Mouse (Mus musculus): ENCODE measurements around the gene Patj. TPM values are rescaled to one million over a fixed set of nuclear protein-coding genes. Genes with fewer than 3 reads are reported as not detected.
A peak's percentile ranks its signal among the peaks of the same experiment; 100 is the strongest.

The Patj gene
- polyA plus RNA-seq, 1 experiment: 25.3 TPM

- Histone ChIP-seq H3K4me1 (ENCODE audit: control insufficient read depth, insufficient read depth, low read length) (no peaks in the 10 kb centered on the region), H3K4me3 (ENCODE audit: insufficient read depth, low read depth, low read length) (no peak overlapping the region), H3K27me3 (replicated peaks; ENCODE audit: control insufficient read depth, insufficient read depth, low read length) (no peaks in the 10 kb centered on the region), H3K36me3 (ENCODE audit: control insufficient read depth, insufficient read depth, low read length) (no peaks in the 10 kb centered on the region), H3K27ac (ENCODE audit: insufficient read depth, low read depth, low read length) (no peak overlapping the region)
- 53% methylated on average over 11 of the region's 11 CpGs for WGBS
- peak; percentile 28 for DNase-seq
- TF ChIP-seq POLR2A (IDR thresholded peaks at IDR 0.05; ENCODE audit: low read depth, low read length) (no peak), CTCF (conservative IDR thresholded peaks at IDR 0.05; ENCODE audit: insufficient read depth, insufficient read length, low read depth, low read length) (no peak)
These were observed 360.6 kb downstream of the Patj start for GRCm38 (mm10) chr4:98756141-98756540.

- no peak for TF ChIP-seq POLR2A (IDR thresholded peaks at IDR 0.05; ENCODE audit: low read depth, low read length)
- TF ChIP-seq CTCF (conservative IDR thresholded peaks at IDR 0.05; ENCODE audit: insufficient read depth, insufficient read length, low read depth, low read length): no peak
- Histone ChIP-seq H3K27me3 (replicated peaks; ENCODE audit: control insufficient read depth, insufficient read depth, low read length) (no peaks in the 10 kb centered on the region), H3K36me3 (ENCODE audit: control insufficient read depth, insufficient read depth, low read length) (no peaks in the 10 kb centered on the region), H3K4me3 (ENCODE audit: insufficient read depth, low read depth, low read length) (no peak overlapping the region), H3K27ac (ENCODE audit: insufficient read depth, low read depth, low read length) (no peak overlapping the region), H3K4me1 (ENCODE audit: control insufficient read depth, insufficient read depth, low read length) (no peaks in the 10 kb centered on the region)
- DNase-seq: no peak
- WGBS: 58% methylated on average over 4 of the region's 4 CpGs
These were observed 362.6 kb downstream of the Patj start for GRCm38 (mm10) chr4:98758012-98758821.

DNA sequence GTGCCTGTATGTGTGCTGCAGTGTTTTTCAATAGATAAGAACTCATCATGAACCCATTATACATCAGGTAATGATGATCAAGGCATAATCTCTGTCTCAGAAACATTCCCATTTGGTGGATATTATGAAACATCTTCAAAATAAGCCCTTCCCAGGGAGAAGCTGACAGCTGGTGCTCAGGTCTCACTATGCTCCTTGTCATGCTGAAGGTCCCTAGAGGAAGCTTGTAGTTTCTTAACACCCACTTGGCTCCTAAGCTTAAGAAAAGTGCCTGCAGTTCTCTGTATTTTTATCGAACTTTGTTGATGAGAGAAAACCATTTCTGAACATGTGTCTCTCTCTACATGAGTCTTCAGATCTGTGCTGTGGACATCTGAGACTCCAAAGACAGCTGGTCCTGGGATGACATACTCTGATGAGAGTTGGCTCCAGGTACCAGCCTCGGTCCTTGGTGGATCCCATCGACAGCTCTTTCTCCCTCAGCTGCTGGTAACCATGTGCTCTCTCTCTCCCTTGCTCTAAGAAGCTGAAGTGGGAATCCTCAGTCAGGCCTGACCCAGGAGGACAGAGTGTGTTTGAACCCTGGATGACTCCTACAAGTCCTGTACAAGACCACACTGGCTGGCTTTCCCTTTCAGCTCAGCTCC lies 363.4 kb downstream of the Patj start:
- no peak overlapping the region for H3K4me3 ChIP-seq (ENCODE audit: insufficient read depth, low read depth, low read length)
- no peaks in the 10 kb centered on the region for H3K27me3 ChIP-seq (replicated peaks; ENCODE audit: control insufficient read depth, insufficient read depth, low read length)
- TF ChIP-seq CTCF (conservative IDR thresholded peaks at IDR 0.05; ENCODE audit: insufficient read depth, insufficient read length, low read depth, low read length): no peak
- no peaks in the 10 kb centered on the region for H3K36me3 ChIP-seq (ENCODE audit: control insufficient read depth, insufficient read depth, low read length)
- H3K4me1 ChIP-seq (ENCODE audit: control insufficient read depth, insufficient read depth, low read length): no peaks in the 10 kb centered on the region
- H3K27ac ChIP-seq (ENCODE audit: insufficient read depth, low read depth, low read length): no peak overlapping the region
- DNase-seq: no peak
- 75% methylated on average over 3 of the region's 3 CpGs for WGBS

GRCm38 (mm10) chr4:98767134-98768133 lies 371.8 kb downstream of the Patj start:
- Histone ChIP-seq H3K27ac (ENCODE audit: insufficient read depth, low read depth, low read length) (no peak overlapping the region), H3K4me1 (ENCODE audit: control insufficient read depth, insufficient read depth, low read length) (no peaks in the 10 kb centered on the region; the same call in 1 of the 2 replicates), H3K4me3 (ENCODE audit: insufficient read depth, low read depth, low read length) (no peak overlapping the region), H3K36me3 (ENCODE audit: control insufficient read depth, insufficient read depth, low read length) (no peaks in the 10 kb centered on the region), H3K27me3 (replicated peaks; ENCODE audit: control insufficient read depth, insufficient read depth, low read length) (no peaks in the 10 kb centered on the region)
- no peak for TF ChIP-seq POLR2A (IDR thresholded peaks at IDR 0.05; ENCODE audit: low read depth, low read length)
- TF ChIP-seq CTCF (conservative IDR thresholded peaks at IDR 0.05; ENCODE audit: insufficient read depth, insufficient read length, low read depth, low read length): no peak
- WGBS: 56% methylated on average over 14 of the region's 14 CpGs
- DNase-seq: peak; percentile 34

Other genes with a start within 250 kb of the Patj start
- 24.3 and 29.7 TPM in 2 replicates for gene Tm2d1, start 12.5 kb upstream of the Patj start, polyA plus RNA-seq (2012; rRNA removed)

All from kidney, adult 2 months (tissue).